Mouse (Mus musculus) ES-Bruce4 (cell line): ENCODE results near the gene Chrna4. TPM values are rescaled to one million over a fixed set of nuclear protein-coding genes. Genes with fewer than 3 reads are reported as not detected.

Source experiments
- H3K27ac ChIP-seq: 2 replicates; pipeline ENCODE4 v1.5.1; 2012; ENCODE audit warnings: low read length, inconsistent platforms; ENCODE audit not compliant: insufficient read depth
- H3K27me3 ChIP-seq: 2 replicates; pipeline ENCODE4 v1.6.1; 2012; ENCODE audit warnings: mild to moderate bottlenecking, low read length, inconsistent platforms; ENCODE audit not compliant: control insufficient read depth, poor library complexity, insufficient read depth, severe bottlenecking
- H3K36me3 ChIP-seq: 2 replicates; pipeline ENCODE4 v1.6.1; 2012; ENCODE audit warnings: inconsistent platforms, mild to moderate bottlenecking, low read length, moderate library complexity; ENCODE audit not compliant: control insufficient read depth, poor library complexity, insufficient read depth, severe bottlenecking
- H3K4me1 ChIP-seq: one replicate; pipeline ENCODE4 v1.8.1; 2011; ENCODE audit warnings: low read length; ENCODE audit not compliant: control insufficient read depth, insufficient read depth
- H3K4me3 ChIP-seq: 2 replicates; pipeline ENCODE4 v1.5.1; 2011; ENCODE audit warnings: low read depth, mild to moderate bottlenecking, low read length
- H3K9ac ChIP-seq: 2 replicates; pipeline ENCODE4 v1.6.1; 2012; ENCODE audit warnings: low read depth, mild to moderate bottlenecking, inconsistent platforms; ENCODE audit not compliant: poor library complexity, severe bottlenecking
- H3K9me3 ChIP-seq: replicated peaks from 2 replicates; pipeline ENCODE4 v1.6.1; 2012; ENCODE audit warnings: mild to moderate bottlenecking, low read length, inconsistent platforms; ENCODE audit not compliant: control insufficient read depth, poor library complexity, insufficient read depth, severe bottlenecking
- CTCF ChIP-seq: IDR thresholded peaks from one replicate; pipeline ENCODE4 v1.8.1; 2011; ENCODE audit warnings: low read depth, low read length
- EP300 ChIP-seq: IDR thresholded peaks from 2 replicates; pipeline ENCODE4 v1.6.1; 2011; ENCODE audit warnings: low read depth, low read length; ENCODE audit not compliant: insufficient read depth
- POLR2A ChIP-seq: IDR thresholded peaks from one replicate; pipeline ENCODE4 v1.8.1; 2011; ENCODE audit warnings: low read length; ENCODE audit not compliant: insufficient read depth
- polyA plus RNA-seq: library from polyadenylated mRNA; stranded (reverse); fragments of >200 nt; gene quantifications from 2 replicates; pipeline ENCODE4 v1.2.4, GENCODE M21; 2011; ENCODE audit warnings: low read depth; ENCODE audit not compliant: missing spikeins, insufficient read depth, insufficient read length

The Chrna4 gene
- polyA plus RNA-seq: 0.43 and 1.0 TPM in 2 replicates

- no peaks in the 10 kb centered on the region for H3K9me3 ChIP-seq
- H3K4me1 ChIP-seq: peaks cover 2% of the 10 kb centered on the region
- no peak within 1 kb of the TSS for H3K9ac ChIP-seq
- no peak within 1 kb of the TSS for H3K4me3 ChIP-seq
- H3K27me3 ChIP-seq: peaks cover 4% of the 10 kb centered on the region
- no peak for TF ChIP-seq POLR2A
- no peak for TF ChIP-seq CTCF
- H3K36me3 ChIP-seq: no peaks in the 10 kb centered on the region
- H3K27ac ChIP-seq: no peak within 1 kb of the TSS
Measured at GRCm38 (mm10) chr2:181043437-181043836, at the start of gene Chrna4. Gene Chrna4 (minus strand): TSS chr2:181043546.

DNA sequence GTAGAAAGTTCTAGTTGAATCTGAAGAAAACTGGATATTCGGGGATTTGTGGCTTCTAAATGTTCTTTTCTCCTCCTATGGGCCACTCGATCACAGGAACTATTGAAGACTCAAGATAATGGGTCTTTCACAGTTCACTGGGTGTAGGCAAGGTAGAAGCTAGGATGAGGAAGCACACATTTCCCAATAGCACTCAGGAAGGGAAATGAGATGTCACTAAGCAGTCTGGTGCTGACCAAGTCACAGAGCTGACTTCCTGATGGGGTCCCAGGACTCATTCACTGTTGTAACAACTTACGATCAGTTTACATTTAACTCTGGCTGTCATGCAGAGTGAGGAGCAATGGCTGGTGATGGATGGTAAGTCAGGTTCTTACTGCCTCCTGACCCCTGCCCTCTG is 46.8 kb upstream of the Chrna4 start:
- Histone ChIP-seq H3K27ac (no peak overlapping the region), H3K9ac (no peak overlapping the region), H3K9me3 (no peaks in the 10 kb centered on the region), H3K27me3 (no peaks in the 10 kb centered on the region), H3K4me1 (no peaks in the 10 kb centered on the region), H3K36me3 (no peaks in the 10 kb centered on the region), H3K4me3 (no peak overlapping the region)
- TF ChIP-seq POLR2A (no peak), EP300 (no peak), CTCF (no peak)

- TF ChIP-seq CTCF: peak; percentile 37
- no peak for TF ChIP-seq POLR2A
- no peak for TF ChIP-seq EP300
- Histone ChIP-seq H3K4me3 (no peak overlapping the region), H3K36me3 (no peaks in the 10 kb centered on the region), H3K9ac (no peak overlapping the region), H3K9me3 (no peaks in the 10 kb centered on the region), H3K4me1 (no peaks in the 10 kb centered on the region), H3K27ac (no peak overlapping the region), H3K27me3 (no peaks in the 10 kb centered on the region)
Measured at GRCm38 (mm10) chr2:181084997-181085396, 41.7 kb upstream of the Chrna4 start.

GRCm38 (mm10) chr2:181083945-181084344 is 40.6 kb upstream of the Chrna4 start:
- Histone ChIP-seq H3K4me1 (no peaks in the 10 kb centered on the region), H3K4me3 (no peak overlapping the region), H3K9me3 (no peaks in the 10 kb centered on the region), H3K36me3 (no peaks in the 10 kb centered on the region), H3K27ac (no peak overlapping the region), H3K9ac (no peak overlapping the region), H3K27me3 (no peaks in the 10 kb centered on the region)
- TF ChIP-seq EP300 (no peak), POLR2A (no peak), CTCF (no peak)

GRCm38 (mm10) chr2:181080886-181081285 is 37.5 kb upstream of the Chrna4 start:
- Histone ChIP-seq H3K4me3 (no peak overlapping the region), H3K27ac (no peak overlapping the region), H3K9ac (no peak overlapping the region), H3K36me3 (no peaks in the 10 kb centered on the region), H3K4me1 (no peaks in the 10 kb centered on the region), H3K9me3 (no peaks in the 10 kb centered on the region), H3K27me3 (no peaks in the 10 kb centered on the region)
- TF ChIP-seq CTCF (no peak), EP300 (no peak), POLR2A (no peak)

- Histone ChIP-seq H3K4me1 (no peaks in the 10 kb centered on the region), H3K36me3 (no peaks in the 10 kb centered on the region), H3K27ac (no peak overlapping the region), H3K9me3 (0 out of 2 replicates have a peak, but pooled peaks cover 2% of the 10 kb centered on the region), H3K4me3 (no peak overlapping the region), H3K9ac (no peak overlapping the region), H3K27me3 (no peaks in the 10 kb centered on the region)
- TF ChIP-seq POLR2A (no peak), CTCF (no peak), EP300 (no peak)
Measured at GRCm38 (mm10) chr2:181079518-181079917, 36.2 kb upstream of the Chrna4 start.
